Mouse (Mus musculus) myocyte (in vitro differentiated cells): ENCODE results near the gene Gucd1.

Source experiments
- E2F4 ChIP-seq: IDR thresholded peaks from one replicate; pipeline ENCODE4 v1.6.1; 2011; ENCODE audit warnings: mild to moderate bottlenecking, control low read depth, moderate library complexity; ENCODE audit not compliant: insufficient read depth
- MAX ChIP-seq: IDR thresholded peaks from one replicate; pipeline ENCODE4 v1.6.1; 2011; ENCODE audit warnings: low read depth, mild to moderate bottlenecking, control low read depth
- POLR2A ChIP-seq: IDR thresholded peaks from one replicate; pipeline ENCODE4 v1.6.1; 2011; ENCODE audit warnings: low read depth, mild to moderate bottlenecking, control low read depth, moderate library complexity; ENCODE audit not compliant: insufficient read length
- POLR2AphosphoS2 ChIP-seq: IDR thresholded peaks from one replicate; pipeline ENCODE4 v1.6.1; 2011; ENCODE audit warnings: low read depth, control low read depth; ENCODE audit not compliant: insufficient read length
- REST ChIP-seq: IDR thresholded peaks from one replicate; pipeline ENCODE4 v1.6.1; 2011; ENCODE audit warnings: mild to moderate bottlenecking, control low read depth, moderate library complexity; ENCODE audit not compliant: insufficient read depth, insufficient read length
- TCF12 ChIP-seq: IDR thresholded peaks from one replicate; pipeline ENCODE4 v1.6.1; 2011; ENCODE audit warnings: mild to moderate bottlenecking, control low read depth; ENCODE audit not compliant: poor library complexity, insufficient read depth, severe bottlenecking
- USF1 ChIP-seq: IDR thresholded peaks from one replicate; pipeline ENCODE4 v1.6.1; 2011; ENCODE audit warnings: low read depth, mild to moderate bottlenecking, control low read depth, moderate library complexity

- TF ChIP-seq POLR2A (no peak), E2F4 (no peak), MAX (no peak), TCF12 (no peak), POLR2AphosphoS2 (no peak), USF1 (no peak), REST (no peak)
These were observed 120.8 kb downstream of the Gucd1 start for GRCm38 (mm10) chr10:75396966-75397365.
